Mouse (Mus musculus): ENCODE measurements around the gene Klhdc8b.

Gene Klhdc8b

DNA sequence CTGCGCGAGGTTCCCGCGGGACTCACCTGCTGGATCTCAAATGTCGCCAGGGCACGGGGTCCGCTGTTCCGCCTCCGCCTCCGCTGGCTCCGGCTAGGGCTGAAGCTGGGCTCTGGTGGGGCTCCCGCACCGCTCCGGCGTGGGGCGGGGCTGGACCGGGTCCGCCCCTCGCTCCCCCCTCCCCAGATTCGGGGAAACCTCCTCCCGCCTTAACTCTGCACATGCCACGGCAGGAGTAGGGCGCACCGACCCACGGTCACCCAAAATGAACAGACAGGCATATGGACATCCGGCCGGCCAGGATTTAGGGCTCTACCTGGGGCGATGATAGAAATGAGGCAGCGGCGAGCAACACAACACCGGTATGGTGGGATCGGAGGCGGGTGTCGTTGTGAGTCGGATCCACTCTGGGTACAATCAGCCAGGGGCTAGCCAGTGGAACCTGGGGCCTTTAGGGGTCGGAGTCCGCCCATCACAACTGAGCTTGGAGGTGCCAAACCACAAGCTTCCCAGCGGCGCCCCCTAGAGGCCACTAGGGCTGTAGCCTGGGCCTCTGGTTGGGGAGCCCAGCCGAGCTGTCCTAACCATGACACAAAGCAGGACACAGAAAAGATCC is 9.0 kb downstream of the Klhdc8b start:
- in situ Hi-C loops (cut with MboI, MseI): no loop called here

- in situ Hi-C loops (cut with MboI, MseI): no loop called here
Observed at GRCm38 (mm10) chr9:108451519-108452160, 9.7 kb downstream of the Klhdc8b start.

- in situ Hi-C loops (cut with MboI, MseI): no loop called here
Observed at GRCm38 (mm10) chr9:108451170-108451493, 10.2 kb downstream of the Klhdc8b start.

- in situ Hi-C loops (cut with MboI, MseI): no loop called here
Observed at GRCm38 (mm10) chr9:108450292-108451169, 10.8 kb downstream of the Klhdc8b start.

GRCm38 (mm10) chr9:108449860-108450259 is 11.5 kb downstream of the Klhdc8b start:
- in situ Hi-C loops (cut with MboI, MseI): no loop called here

- in situ Hi-C loops (cut with MboI, MseI): no loop called here
Observed at GRCm38 (mm10) chr9:108445125-108445524, 16.3 kb downstream of the Klhdc8b start.

- in situ Hi-C loops (cut with MboI, MseI): no loop called here
Observed at GRCm38 (mm10) chr9:108441236-108441919, 20.0 kb downstream of the Klhdc8b start.

- in situ Hi-C loops (cut with MboI, MseI): no loop called here
Observed at GRCm38 (mm10) chr9:108440485-108440884, 20.9 kb downstream of the Klhdc8b start.

DNA sequence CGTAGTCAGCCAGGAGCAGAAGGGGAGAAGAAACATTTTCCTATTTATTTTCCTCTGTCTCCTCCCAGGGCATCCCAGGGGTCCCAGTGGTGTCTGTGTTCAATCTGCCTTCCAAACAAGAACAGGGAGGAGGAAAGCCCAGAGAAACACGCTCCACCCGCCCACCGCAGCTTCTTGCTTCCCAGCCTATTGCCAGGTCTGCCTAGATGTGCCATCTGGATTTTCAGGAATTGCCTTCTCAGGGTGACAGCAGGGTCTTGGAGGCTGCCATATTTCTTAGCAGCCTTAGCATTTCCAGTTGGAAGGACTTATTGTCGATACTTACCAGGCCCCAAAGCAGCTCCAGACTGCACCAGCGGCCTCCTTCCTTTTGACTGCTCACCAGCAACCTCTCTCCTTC is 22.2 kb downstream of the Klhdc8b start:
- in situ Hi-C loops (cut with MboI, MseI): no loop called here

DNA sequence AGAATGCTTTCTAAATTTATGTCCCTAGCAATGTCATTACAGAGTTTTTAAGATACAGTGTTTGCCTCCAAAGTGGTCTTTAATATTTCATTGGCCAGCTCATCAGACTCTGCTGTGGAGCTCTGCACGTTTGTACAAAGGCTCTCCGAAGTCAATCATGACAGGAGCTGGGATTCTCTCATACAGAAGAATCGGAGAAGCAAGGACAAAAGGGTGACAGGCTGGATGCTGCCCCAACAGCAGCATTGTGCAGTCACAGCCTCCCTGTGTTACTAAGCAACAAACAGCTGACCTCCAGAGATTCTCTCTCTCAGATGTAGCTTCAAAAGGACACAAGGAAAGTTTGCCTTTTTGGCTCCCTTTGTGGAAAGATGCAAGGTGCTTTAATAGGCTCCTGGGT is 25.2 kb downstream of the Klhdc8b start, which contains the start of gene BC048562:
Gene BC048562 (plus strand): TSS at position 301 of the 400 bp plus-strand sequence.
- in situ Hi-C loops (cut with MboI, MseI): no loop called here

- in situ Hi-C loops (cut with MboI, MseI): no loop called here
Observed at GRCm38 (mm10) chr9:108431431-108432067, 29.8 kb downstream of the Klhdc8b start.

GRCm38 (mm10) chr9:108428384-108428783 is 33.0 kb downstream of the Klhdc8b start, which contains the start of gene Ccdc36:
Gene Ccdc36, minus strand, starts transcription at chr9:108428484.
- in situ Hi-C loops (cut with MboI, MseI): no loop called here

- in situ Hi-C loops (cut with MboI, MseI): no loop called here
Observed at GRCm38 (mm10) chr9:108412221-108412620, 49.2 kb downstream of the Klhdc8b start.

DNA sequence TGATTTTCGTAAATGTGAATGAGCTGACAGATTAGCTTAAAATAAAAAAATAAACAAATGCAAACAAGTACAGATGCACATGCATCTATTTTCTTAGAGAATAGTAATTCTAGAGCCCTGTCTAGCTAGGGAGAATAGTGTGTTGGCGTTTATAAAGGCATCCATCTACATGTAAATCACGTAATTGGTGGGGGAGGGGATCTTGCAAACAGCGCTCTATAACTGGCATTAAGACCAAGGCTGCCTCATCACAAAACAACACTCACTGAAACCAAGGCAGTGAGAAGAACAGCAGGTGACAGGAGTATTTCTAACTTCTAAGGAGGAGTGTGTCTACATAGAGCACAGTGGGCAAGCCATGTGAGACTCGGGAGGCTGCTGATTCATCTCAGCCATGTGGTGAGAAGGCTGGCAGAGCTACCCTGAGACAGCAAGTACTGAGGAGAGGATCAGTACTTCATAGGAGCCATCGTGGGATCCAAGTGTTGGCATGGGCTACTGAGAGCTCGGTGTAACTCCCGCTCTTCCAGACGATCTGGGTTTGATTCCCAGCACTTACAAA is 49.9 kb downstream of the Klhdc8b start:
- in situ Hi-C loops (cut with MboI, MseI): no loop called here

DNA sequence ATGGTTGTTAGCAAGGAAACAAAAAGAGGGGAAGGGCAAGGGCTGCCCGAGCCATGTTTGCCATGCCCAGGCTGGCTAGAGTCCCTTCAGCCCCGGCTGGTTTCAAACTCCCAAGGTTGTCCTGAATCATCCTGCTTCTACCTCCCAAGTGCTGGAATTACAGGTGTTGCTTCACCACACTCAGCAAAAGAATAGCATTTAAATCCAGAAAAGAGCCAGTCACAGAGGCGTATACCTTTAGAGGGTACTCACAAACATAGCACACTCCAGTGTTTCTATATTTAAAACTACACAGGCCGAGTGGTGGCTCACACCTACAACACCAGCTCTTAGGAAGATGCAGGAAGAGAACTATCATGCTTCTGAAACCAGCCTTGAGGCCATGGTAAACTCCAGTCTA is 51.8 kb downstream of the Klhdc8b start:
- in situ Hi-C loops (cut with MboI, MseI): no loop called here

DNA sequence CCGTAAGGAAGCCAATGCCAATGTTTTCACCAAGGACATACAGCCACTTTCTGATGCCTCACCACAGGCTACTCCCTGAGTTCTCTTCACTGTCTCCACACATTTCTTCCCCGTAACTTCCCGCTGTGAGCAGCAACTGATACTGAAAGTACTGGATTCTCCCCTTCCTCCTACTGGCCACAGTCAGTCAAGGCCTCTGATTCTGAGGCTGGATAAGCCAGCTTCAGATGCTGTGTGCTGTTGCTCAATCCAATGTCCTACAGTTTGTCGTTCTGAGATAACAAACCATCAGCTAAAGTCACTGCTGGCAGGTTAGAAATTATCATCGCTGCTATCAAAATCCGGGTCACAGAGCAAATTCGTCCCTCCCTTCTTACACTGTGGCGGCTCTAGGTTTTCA is 56.9 kb downstream of the Klhdc8b start:
- in situ Hi-C loops (cut with MboI, MseI): no loop called here

GRCm38 (mm10) chr9:108403081-108403480 is 58.3 kb downstream of the Klhdc8b start:
- in situ Hi-C loops (cut with MboI, MseI): no loop called here

- in situ Hi-C loops (cut with MboI, MseI): no loop called here
Observed at GRCm38 (mm10) chr9:108401186-108401960, 60.0 kb downstream of the Klhdc8b start.

DNA sequence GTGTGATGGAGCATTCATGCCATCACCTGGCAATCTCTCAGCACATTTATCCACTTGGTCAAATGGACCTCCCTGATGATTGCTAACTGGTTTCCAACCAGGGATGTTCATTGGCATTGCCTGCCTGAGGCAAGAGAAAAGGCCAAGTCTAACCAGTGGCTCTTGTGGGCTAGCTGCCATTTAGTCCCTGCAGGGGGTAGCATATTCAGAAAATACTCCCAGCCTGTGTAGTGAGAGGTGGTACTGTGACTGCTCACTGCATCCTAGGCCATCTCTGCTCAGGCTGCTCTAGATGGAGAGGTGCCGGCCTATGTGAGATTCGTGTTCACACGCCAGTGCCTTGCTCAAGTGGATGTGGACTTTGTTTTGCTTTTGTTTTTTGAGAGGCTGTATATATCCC is 63.1 kb downstream of the Klhdc8b start:
- in situ Hi-C loops (cut with MboI, MseI): no loop called here

Measured in regulatory T cell (primary cell).